Mouse (Mus musculus): ENCODE measurements at regions not wholly inside any gene's neighbourhood (a gene's known extent, or its start where the extent isn't known, plus 50 kb on each side); places are given as distances from the start of the nearest gene placed in this dataset.

- TF ChIP-seq CHD1 (IDR thresholded peaks at IDR 0.05; ENCODE audit: low read depth, low read length) (no peak), KAT2A (conservative IDR thresholded peaks at IDR 0.05; ENCODE audit: low read depth, low read length) (no peak), BHLHE40 (IDR thresholded peaks at IDR 0.05; ENCODE audit: borderline replicate concordance, low read depth, low read length) (no peak), GATA1 (IDR thresholded peaks at IDR 0.05; ENCODE audit: low read depth, low read length) (no peak), JUND (IDR thresholded peaks at IDR 0.05; ENCODE audit: low read depth, low read length) (no peak), CHD2 (IDR thresholded peaks at IDR 0.05; ENCODE audit: low read length) (no peak), E2F4 (IDR thresholded peaks at IDR 0.05; ENCODE audit: borderline replicate concordance, low read depth, low read length) (no peak), POLR2AphosphoS2 (IDR thresholded peaks at IDR 0.05; ENCODE audit: low read length) (no peak), TBP (IDR thresholded peaks at IDR 0.05; ENCODE audit: low read depth, low read length) (no peak), EP300 (IDR thresholded peaks at IDR 0.05; ENCODE audit: low read depth in 1 of 2, low read length in 2 of 2) (no peak), POLR2A (IDR thresholded peaks at IDR 0.05; ENCODE audit: control insufficient read depth in 1 of 2, insufficient read depth in 1 of 2, low read depth in 1 of 2, low read length in 2 of 2, poor library complexity in 1 of 2) (no peak), USF2 (IDR thresholded peaks at IDR 0.05; ENCODE audit: borderline replicate concordance in 1 of 2, insufficient read depth in 1 of 2, low read depth in 1 of 2, low read length in 2 of 2) (no peak), ZC3H11A (IDR thresholded peaks at IDR 0.05; ENCODE audit: low read depth, low read length) (no peak), HCFC1 (IDR thresholded peaks at IDR 0.05; ENCODE audit: low read depth, low read length) (no peak), ETS1 (IDR thresholded peaks at IDR 0.05; ENCODE audit: low read depth, low read length) (no peak), MYB (IDR thresholded peaks at IDR 0.05; ENCODE audit: low read depth, low read length) (no peak), SIN3A (IDR thresholded peaks at IDR 0.05; ENCODE audit: low read length) (no peak), MEF2A (IDR thresholded peaks at IDR 0.05; ENCODE audit: extremely low read depth, insufficient replicate concordance, low read depth, low read length, poor library complexity, severe bottlenecking) (no peak)
- DNase-seq (ENCODE audit: low read depth, low spot score): no peak
- no peaks in the 10 kb centered on the region for H3K79me2 ChIP-seq (ENCODE audit: control insufficient read depth, insufficient read depth, low read length, poor library complexity)
- no peaks in the 10 kb centered on the region for H3K27me3 ChIP-seq (ENCODE audit: control insufficient read depth in 1 of 2, insufficient read depth in 2 of 2, low read length in 2 of 2)
- H3K9me3 ChIP-seq (replicated peaks; ENCODE audit: insufficient read depth, low read length): no peaks in the 10 kb centered on the region
- H3K9ac ChIP-seq (ENCODE audit: control insufficient read depth, low read depth, low read length, poor library complexity, severe bottlenecking): no peak overlapping the region
- no peaks in the 10 kb centered on the region for H3K36me3 ChIP-seq (ENCODE audit: control insufficient read depth in 1 of 2, insufficient read depth in 2 of 2, low read length in 2 of 2)
- H3K27ac ChIP-seq (ENCODE audit: control insufficient read depth, low read depth, low read length): no peak overlapping the region
- H3K4me1 ChIP-seq (ENCODE audit: control insufficient read depth in 1 of 2, insufficient read depth in 2 of 2, low read length in 2 of 2): no peaks in the 10 kb centered on the region
- H3K4me3 ChIP-seq (ENCODE audit: control insufficient read depth in 1 of 2, insufficient read depth in 1 of 2, low read depth in 2 of 2, low read length in 2 of 2): no peak overlapping the region
Observed at GRCm38 (mm10) chr3:117994110-117994509, 125.4 kb upstream of the Snx7 start.

DNA sequence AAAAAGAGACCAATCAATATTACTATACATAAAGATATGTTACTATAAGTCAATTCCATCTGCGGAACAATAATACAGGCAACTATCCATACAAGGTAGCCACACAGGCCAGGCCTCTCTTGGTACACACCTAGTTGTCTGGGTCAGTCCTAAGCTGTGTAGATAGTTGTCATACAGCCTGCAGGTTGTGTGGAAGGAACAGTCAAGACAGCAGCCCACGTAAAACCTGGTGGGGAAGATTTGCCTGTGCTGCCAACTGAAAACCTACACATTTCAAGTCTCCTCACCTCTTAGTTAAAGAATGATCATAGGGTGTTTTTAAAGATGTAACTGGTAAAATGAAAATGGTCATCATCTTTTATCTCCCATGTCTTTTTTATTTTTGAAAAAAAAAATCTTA, 121.8 kb upstream of the Snx7 start:
- Histone ChIP-seq H3K4me1 (ENCODE audit: control insufficient read depth in 1 of 2, insufficient read depth in 2 of 2, low read length in 2 of 2) (no peaks in the 10 kb centered on the region), H3K27ac (ENCODE audit: control insufficient read depth, low read depth, low read length) (no peak overlapping the region), H3K4me3 (ENCODE audit: control insufficient read depth in 1 of 2, insufficient read depth in 1 of 2, low read depth in 2 of 2, low read length in 2 of 2) (no peak overlapping the region), H3K79me2 (ENCODE audit: control insufficient read depth, insufficient read depth, low read length, poor library complexity) (no peaks in the 10 kb centered on the region), H3K36me3 (ENCODE audit: control insufficient read depth in 1 of 2, insufficient read depth in 2 of 2, low read length in 2 of 2) (no peaks in the 10 kb centered on the region), H3K9me3 (replicated peaks; ENCODE audit: insufficient read depth, low read length) (no peaks in the 10 kb centered on the region), H3K9ac (ENCODE audit: control insufficient read depth, low read depth, low read length, poor library complexity, severe bottlenecking) (no peak overlapping the region), H3K27me3 (ENCODE audit: control insufficient read depth in 1 of 2, insufficient read depth in 2 of 2, low read length in 2 of 2) (no peaks in the 10 kb centered on the region)
- DNase-seq (ENCODE audit: low read depth, low spot score): no peak
- TF ChIP-seq TAL1 (IDR thresholded peaks at IDR 0.05; ENCODE audit: low read length): no peak
- TF ChIP-seq CHD1 (IDR thresholded peaks at IDR 0.05; ENCODE audit: low read depth, low read length): no peak
- TF ChIP-seq NRF1 (IDR thresholded peaks at IDR 0.05; ENCODE audit: insufficient read depth, low read depth, low read length, poor library complexity, severe bottlenecking): no peak
- TF ChIP-seq POLR2AphosphoS5 (IDR thresholded peaks at IDR 0.05; ENCODE audit: borderline replicate concordance, low read depth, low read length): no peak
- TF ChIP-seq MYC (IDR thresholded peaks at IDR 0.05; ENCODE audit: low read depth, low read length): no peak
- no peak for TF ChIP-seq ZKSCAN1 (IDR thresholded peaks at IDR 0.05; ENCODE audit: low read depth, low read length)
- TF ChIP-seq GABPA (IDR thresholded peaks at IDR 0.05; ENCODE audit: low read depth, low read length): no peak
- no peak for TF ChIP-seq HCFC1 (IDR thresholded peaks at IDR 0.05; ENCODE audit: low read depth, low read length)
- TF ChIP-seq MAX (IDR thresholded peaks at IDR 0.05; ENCODE audit: low read length): no peak
- no peak for TF ChIP-seq MXI1 (IDR thresholded peaks at IDR 0.05; ENCODE audit: low read depth, low read length)

Data from MEL (cell line).